Mouse (Mus musculus) CD4-positive naive resting alpha-beta T cell, adult 76 days (primary cell): Measurements from ENCODE around the gene Foxe3. TPM values are rescaled to one million over a fixed set of nuclear protein-coding genes. Genes with fewer than 3 reads are reported as not detected.

ENCODE experiments used
- total RNA-seq: library from RNA; stranded (reverse); gene quantifications from one replicate; pipeline ENCODE4 v1.2.4, GENCODE M21; 2023

Gene Foxe3
- not detected for total RNA-seq

GRCm38 (mm10) chr4:114925917-114926312 lies at the start of gene Foxe3:
Gene Foxe3 (minus strand): TSS chr4:114926013.

DNA sequence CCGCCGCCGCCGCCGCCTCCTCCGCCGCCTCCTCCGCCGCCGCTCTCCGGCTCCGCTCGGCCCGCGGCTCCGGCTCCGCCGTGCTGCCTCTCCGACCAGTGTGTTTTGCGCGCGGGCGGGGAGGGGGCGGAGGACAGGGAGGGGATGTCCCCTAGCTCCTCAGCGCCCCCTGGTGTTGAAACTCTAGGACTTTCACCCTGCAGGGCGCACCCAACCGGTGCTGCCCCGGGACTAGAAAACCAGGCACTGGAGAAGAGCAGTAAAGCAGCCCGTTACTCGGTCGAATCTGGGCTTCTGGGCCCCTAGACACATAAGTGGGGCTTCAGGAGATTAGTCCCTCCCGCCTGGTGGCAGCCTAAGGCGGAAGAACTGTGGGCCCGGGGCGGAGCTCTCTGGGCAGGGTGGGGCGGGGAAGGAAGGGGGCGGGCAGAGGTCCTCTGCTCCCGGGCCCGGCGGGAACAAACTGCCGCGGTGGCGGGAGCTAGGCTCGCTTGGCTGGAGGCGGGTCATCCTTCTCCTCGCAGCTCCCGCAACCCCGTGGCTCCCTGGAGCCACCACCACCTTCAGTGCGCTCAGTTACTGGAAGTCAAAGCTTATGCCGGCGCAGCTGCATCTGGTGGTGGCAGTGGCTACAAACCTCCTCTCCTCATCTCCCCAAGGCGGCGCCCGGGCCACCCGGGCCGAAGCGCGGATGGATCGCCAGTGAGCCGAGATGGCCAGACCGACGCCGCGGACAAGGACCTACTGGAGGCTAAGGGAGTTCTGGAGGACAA lies 16.8 kb downstream of the Foxe3 start, which contains the start of gene Foxd2:
Foxd2 (minus strand) TSS at position 45 of the 773 bp plus-strand sequence.

Other genes with a start within 250 kb of the Foxe3 start
- not detected for gene Gm12830, start 104.3 kb downstream of the Foxe3 start, total RNA-seq
- gene Foxd2, start 17.1 kb downstream of the Foxe3 start, total RNA-seq = 1.3 TPM
- gene Cmpk1, start 61.2 kb upstream of the Foxe3 start, total RNA-seq = 50.9 TPM
- gene Stil, start 74.1 kb upstream of the Foxe3 start, total RNA-seq = 1.9 TPM
- gene Tal1, start 130.4 kb upstream of the Foxe3 start, total RNA-seq = 1.1 TPM
- 0.94 TPM for gene Pdzk1ip1, start 162.7 kb upstream of the Foxe3 start, total RNA-seq
- not detected for gene Cyp4x1, start 208.3 kb upstream of the Foxe3 start, total RNA-seq